Mouse (Mus musculus) cerebellum, adult 2 months (tissue): ENCODE data around the gene Itga4.

Experiments
- CTCF ChIP-seq: fragments of 200-500 bp; IDR thresholded peaks from 2 replicates; pipeline ENCODE4 v1.5.1; 2011; ENCODE audit warnings: low read depth, mild to moderate bottlenecking, control low read depth, low read length, moderate library complexity, borderline replicate concordance; ENCODE audit not compliant: insufficient read depth
- POLR2A ChIP-seq: fragments of 200-500 bp; IDR thresholded peaks from 2 replicates; pipeline ENCODE4 v1.6.1; 2011; ENCODE audit warnings: low read length, control low read depth, borderline replicate concordance; ENCODE audit not compliant: insufficient read depth

DNA sequence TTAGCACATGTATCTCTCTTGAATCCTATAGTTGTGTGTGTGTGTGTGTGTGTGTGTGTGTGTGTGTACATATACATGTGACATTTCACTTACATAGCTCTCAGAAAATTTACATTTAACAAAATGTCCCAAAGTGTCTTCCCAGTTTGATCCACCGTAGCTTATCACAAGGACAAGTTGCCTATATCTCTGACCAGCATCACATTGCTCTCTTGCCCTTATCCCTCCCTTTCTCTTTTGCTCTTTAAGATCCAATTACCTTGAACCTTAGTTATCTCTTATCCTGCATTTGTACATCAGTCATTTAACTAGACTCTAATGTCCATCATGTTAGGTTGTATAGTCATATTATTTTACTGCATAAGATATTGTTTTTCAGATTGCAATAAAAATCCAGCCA lies 10.5 kb upstream of the Itga4 start:
- no peak for TF ChIP-seq POLR2A
- TF ChIP-seq CTCF = no peak
